Mouse (Mus musculus) E14TG2a.4 (cell line): ENCODE measurements at regions not wholly inside any gene's neighbourhood (a gene's known extent, or its start where the extent isn't known, plus 50 kb on each side); places are given as distances from the start of the nearest gene placed in this dataset.

Experiments
- H3K27me3 ChIP-seq: 2 replicates; pipeline ENCODE4 v1.6.1; 2014; ENCODE audit warnings: low read length, control low read depth; ENCODE audit not compliant: insufficient read depth
- H3K36me3 ChIP-seq: 2 replicates; pipeline ENCODE4 v1.6.1; 2014; ENCODE audit warnings: low read length, control low read depth; ENCODE audit not compliant: insufficient read depth
- H3K4me1 ChIP-seq: replicated peaks from 2 replicates; pipeline ENCODE4 v1.6.1; 2014; ENCODE audit warnings: low read depth, low read length, control low read depth
- H3K4me3 ChIP-seq: replicated peaks from 2 replicates; pipeline ENCODE4 v1.5.1; 2014; ENCODE audit warnings: mild to moderate bottlenecking, low read length
- H3K9me3 ChIP-seq: 2 replicates; pipeline ENCODE4 v1.6.1; 2014; ENCODE audit warnings: low read length, control low read depth
- CTCF ChIP-seq: conservative IDR thresholded peaks from 2 replicates; pipeline ENCODE4 v1.5.1; 2014; ENCODE audit warnings: low read length
- NANOG ChIP-seq: IDR thresholded peaks from 2 replicates; pipeline ENCODE4 v1.6.1; 2014; ENCODE audit warnings: borderline replicate concordance, low read length, mixed read lengths
- POU5F1 ChIP-seq: IDR thresholded peaks from 2 replicates; pipeline ENCODE4 v1.6.1; 2014; ENCODE audit warnings: low read length, borderline replicate concordance

- Histone ChIP-seq H3K4me3 (no peak overlapping the region), H3K27me3 (no peaks in the 10 kb centered on the region), H3K9me3 (peaks cover 18% of the 10 kb centered on the region), H3K4me1 (no peaks in the 10 kb centered on the region), H3K36me3 (no peaks in the 10 kb centered on the region; the same call in 1 of the 2 replicates)
- TF ChIP-seq CTCF (no peak), POU5F1 (no peak), NANOG (no peak)
These were observed 286.5 kb upstream of the Pitrm1 start for GRCm38 (mm10) chr13:6261458-6261857.

GRCm38 (mm10) chr13:6270546-6270945 lies 277.4 kb upstream of the Pitrm1 start:
- Histone ChIP-seq H3K27me3 (no peaks in the 10 kb centered on the region), H3K36me3 (no peaks in the 10 kb centered on the region; the same call in 1 of the 2 replicates), H3K4me1 (no peaks in the 10 kb centered on the region), H3K9me3 (peaks cover 50% of the 10 kb centered on the region), H3K4me3 (no peak overlapping the region)
- TF ChIP-seq POU5F1 (no peak), CTCF (no peak), NANOG (no peak)

GRCm38 (mm10) chr13:6272932-6273331 lies 275.0 kb upstream of the Pitrm1 start:
- Histone ChIP-seq H3K36me3 (no peaks in the 10 kb centered on the region), H3K9me3 (peaks cover 39% of the 10 kb centered on the region), H3K4me3 (no peak overlapping the region), H3K4me1 (no peaks in the 10 kb centered on the region), H3K27me3 (no peaks in the 10 kb centered on the region)
- no peak for TF ChIP-seq CTCF
- TF ChIP-seq NANOG = no peak
- no peak for TF ChIP-seq POU5F1

- Histone ChIP-seq H3K36me3 (no peaks in the 10 kb centered on the region), H3K9me3 (no peaks in the 10 kb centered on the region), H3K27me3 (no peaks in the 10 kb centered on the region), H3K4me3 (no peak overlapping the region), H3K4me1 (no peaks in the 10 kb centered on the region)
- TF ChIP-seq NANOG (no peak), POU5F1 (no peak), CTCF (no peak)
These were observed 267.9 kb upstream of the Pitrm1 start for GRCm38 (mm10) chr13:6280073-6280472.

GRCm38 (mm10) chr13:6288109-6288508 lies 259.8 kb upstream of the Pitrm1 start:
- Histone ChIP-seq H3K36me3 (no peaks in the 10 kb centered on the region), H3K9me3 (no peaks in the 10 kb centered on the region), H3K27me3 (no peaks in the 10 kb centered on the region), H3K4me3 (no peak overlapping the region), H3K4me1 (no peaks in the 10 kb centered on the region)
- TF ChIP-seq CTCF (no peak), NANOG (no peak), POU5F1 (no peak)

- Histone ChIP-seq H3K4me1 (no peaks in the 10 kb centered on the region), H3K36me3 (no peaks in the 10 kb centered on the region), H3K9me3 (no peaks in the 10 kb centered on the region), H3K27me3 (no peaks in the 10 kb centered on the region), H3K4me3 (no peak overlapping the region)
- TF ChIP-seq NANOG (no peak), CTCF (peak; percentile 39), POU5F1 (no peak)
These were observed 255.9 kb upstream of the Pitrm1 start for GRCm38 (mm10) chr13:6292098-6292497.

- TF ChIP-seq POU5F1 = no peak
- TF ChIP-seq CTCF = no peak
- no peak for TF ChIP-seq NANOG
- Histone ChIP-seq H3K4me3 (no peak overlapping the region), H3K9me3 (no peaks in the 10 kb centered on the region), H3K27me3 (no peaks in the 10 kb centered on the region), H3K36me3 (no peaks in the 10 kb centered on the region), H3K4me1 (no peaks in the 10 kb centered on the region)
These were observed 242.2 kb upstream of the Pitrm1 start for GRCm38 (mm10) chr13:6305718-6306117.

- Histone ChIP-seq H3K9me3 (no peaks in the 10 kb centered on the region), H3K36me3 (no peaks in the 10 kb centered on the region), H3K4me1 (no peaks in the 10 kb centered on the region), H3K27me3 (no peaks in the 10 kb centered on the region), H3K4me3 (no peak overlapping the region)
- no peak for TF ChIP-seq NANOG
These were observed 241.3 kb upstream of the Pitrm1 start for GRCm38 (mm10) chr13:6306616-6306988.

- TF ChIP-seq CTCF = no peak
- TF ChIP-seq NANOG = no peak
- TF ChIP-seq POU5F1 = no peak
These were observed 240.7 kb upstream of the Pitrm1 start for GRCm38 (mm10) chr13:6306989-6307917.

More at GRCm38 (mm10) chr13:6306989-6307917, 240.7 kb upstream of the Pitrm1 start:
- no peaks in the 10 kb centered on the region for H3K9me3 ChIP-seq
- H3K4me3 ChIP-seq = no peak overlapping the region
- no peaks in the 10 kb centered on the region for H3K4me1 ChIP-seq
- H3K27me3 ChIP-seq = no peaks in the 10 kb centered on the region
- H3K36me3 ChIP-seq = no peaks in the 10 kb centered on the region
